Mouse (Mus musculus) liver, embryonic 12.5 days (tissue): ENCODE results near the gene Gp1bb. TPM values are rescaled to one million over a fixed set of nuclear protein-coding genes. Genes with fewer than 3 reads are reported as not detected.

Experiments used
- ATAC-seq: fragments of 200-750 bp; cut with Nextera tagmentation; 2 replicates; pipeline ENCODE4 v1.8.0; 2017; ENCODE audit warnings: moderate number of reproducible peaks, mild to moderate bottlenecking, moderate library complexity
- H3K27ac ChIP-seq: fragments of 300-500 bp; sonication (generic); 2 replicates; pipeline ENCODE4 v1.5.1; 2016; ENCODE audit warnings: mild to moderate bottlenecking
- H3K27me3 ChIP-seq: fragments of 300-500 bp; sonication (generic); replicated peaks from 2 replicates; pipeline ENCODE4 v1.6.1; 2016; ENCODE audit warnings: mild to moderate bottlenecking, moderate library complexity
- H3K36me3 ChIP-seq: fragments of 300-500 bp; sonication (generic); 2 replicates; pipeline ENCODE4 v1.6.1; 2016; ENCODE audit warnings: mild to moderate bottlenecking, moderate library complexity
- H3K4me1 ChIP-seq: fragments of 300-500 bp; sonication (generic); 2 replicates; pipeline ENCODE4 v1.6.1; 2016
- H3K4me2 ChIP-seq: fragments of 300-500 bp; sonication (generic); 2 replicates; pipeline ENCODE4 v1.6.1; 2016; ENCODE audit warnings: mild to moderate bottlenecking, moderate library complexity
- H3K4me3 ChIP-seq: fragments of 300-500 bp; sonication (generic); 2 replicates; pipeline ENCODE4 v1.5.1; 2016; ENCODE audit warnings: mild to moderate bottlenecking, moderate library complexity
- H3K9ac ChIP-seq: fragments of 300-500 bp; sonication (generic); 2 replicates; pipeline ENCODE4 v1.6.1; 2016; ENCODE audit warnings: mild to moderate bottlenecking, moderate library complexity
- H3K9me3 ChIP-seq: fragments of 300-500 bp; sonication (generic); replicated peaks from 2 replicates; pipeline ENCODE4 v1.6.1; 2016; ENCODE audit warnings: mild to moderate bottlenecking, moderate library complexity
- WGBS: fragments of 180-500 bp; shearing (Covaris S2); methylation state at CpG from one replicate; pipeline ENCODE4 v1.1.7; 2016; ENCODE audit not compliant: insufficient replicate concordance; 5-methylcytosine and 5-hydroxymethylcytosine counted together
- polyA plus RNA-seq: library from polyadenylated mRNA; unstranded; fragments of >200 nt; fragmentation: Nextera tagmentation; extraction: Ambion mirVana; gene quantifications from 2 replicates; pipeline ENCODE4 v1.2.1, GENCODE M21; 2016

Gene Gp1bb
- polyA plus RNA-seq, 1 experiment from 2014 or later = 44.2 TPM

GRCm38 (mm10) chr16:18639382-18639929 is 17.3 kb upstream of the Gp1bb start:
- H3K9ac ChIP-seq = no peak overlapping the region
- ATAC-seq = no peak
- no peak overlapping the region for H3K4me2 ChIP-seq
- H3K27ac ChIP-seq = no peak overlapping the region
- WGBS = 48% methylated on average over 1 of the region's 1 CpGs
- H3K27me3 ChIP-seq = peaks cover 36% of the 10 kb centered on the region; the same call in 1 of the 2 replicates
- H3K4me3 ChIP-seq = no peak overlapping the region
- H3K4me1 ChIP-seq = no peaks in the 10 kb centered on the region
- no peaks in the 10 kb centered on the region for H3K9me3 ChIP-seq
- H3K36me3 ChIP-seq = no peaks in the 10 kb centered on the region

- H3K4me3 ChIP-seq = no peak overlapping the region
- no peak overlapping the region for H3K27ac ChIP-seq
- WGBS = 54% methylated on average over 2 of the region's 2 CpGs
- H3K9ac ChIP-seq = no peak overlapping the region
- H3K27me3 ChIP-seq = peaks cover 38% of the 10 kb centered on the region
- H3K4me2 ChIP-seq = no peak overlapping the region
- H3K9me3 ChIP-seq = no peaks in the 10 kb centered on the region
- no peaks in the 10 kb centered on the region for H3K4me1 ChIP-seq
- ATAC-seq = no peak
- no peaks in the 10 kb centered on the region for H3K36me3 ChIP-seq
Measured at GRCm38 (mm10) chr16:18638396-18638795, 16.2 kb upstream of the Gp1bb start.

- no peak overlapping the region for H3K4me3 ChIP-seq
- H3K9ac ChIP-seq = no peak overlapping the region
- H3K36me3 ChIP-seq = no peaks in the 10 kb centered on the region
- no peaks in the 10 kb centered on the region for H3K4me1 ChIP-seq
- H3K4me2 ChIP-seq = no peak overlapping the region
- no peak overlapping the region for H3K27ac ChIP-seq
- 25% methylated on average over 3 of the region's 3 CpGs for WGBS
- no peaks in the 10 kb centered on the region for H3K9me3 ChIP-seq
- H3K27me3 ChIP-seq = peaks cover 53% of the 10 kb centered on the region
- ATAC-seq = no peak
Measured at GRCm38 (mm10) chr16:18636804-18637203, 14.6 kb upstream of the Gp1bb start.

GRCm38 (mm10) chr16:18636401-18636800 is 14.2 kb upstream of the Gp1bb start:
- Histone ChIP-seq H3K36me3 (no peaks in the 10 kb centered on the region), H3K4me1 (no peaks in the 10 kb centered on the region), H3K27ac (no peak overlapping the region), H3K9ac (no peak overlapping the region), H3K4me3 (no peak overlapping the region), H3K9me3 (no peaks in the 10 kb centered on the region), H3K27me3 (peaks cover 57% of the 10 kb centered on the region), H3K4me2 (no peak overlapping the region)
- no peak for ATAC-seq
- 61% methylated on average over 5 of the region's 5 CpGs for WGBS

- Histone ChIP-seq H3K4me2 (no peak overlapping the region), H3K9ac (no peak overlapping the region), H3K4me3 (no peak overlapping the region), H3K36me3 (no peaks in the 10 kb centered on the region), H3K27ac (no peak overlapping the region), H3K27me3 (peaks cover 76% of the 10 kb centered on the region), H3K4me1 (peaks cover 20% of the 10 kb centered on the region), H3K9me3 (no peaks in the 10 kb centered on the region)
- WGBS = 29% methylated on average over 1 of the region's 1 CpGs
- ATAC-seq = no peak
Measured at GRCm38 (mm10) chr16:18633333-18633732, 11.1 kb upstream of the Gp1bb start.

- Histone ChIP-seq H3K27ac (no peak overlapping the region), H3K27me3 (peaks cover 79% of the 10 kb centered on the region), H3K36me3 (no peaks in the 10 kb centered on the region), H3K4me1 (peaks cover 20% of the 10 kb centered on the region), H3K4me2 (no peak overlapping the region), H3K9ac (no peak overlapping the region), H3K4me3 (no peak overlapping the region), H3K9me3 (no peaks in the 10 kb centered on the region)
- ATAC-seq = no peak
- 42% methylated on average over 2 of the region's 2 CpGs for WGBS
Measured at GRCm38 (mm10) chr16:18632816-18633215, 10.6 kb upstream of the Gp1bb start.

GRCm38 (mm10) chr16:18632059-18632458 is 9.9 kb upstream of the Gp1bb start:
- no peak overlapping the region for H3K4me2 ChIP-seq
- H3K4me3 ChIP-seq = no peak overlapping the region
- H3K27me3 ChIP-seq = peaks cover 80% of the 10 kb centered on the region
- no peak overlapping the region for H3K9ac ChIP-seq
- no peak overlapping the region for H3K27ac ChIP-seq
- 44% methylated on average over 3 of the region's 3 CpGs for WGBS
- H3K9me3 ChIP-seq = no peaks in the 10 kb centered on the region
- ATAC-seq = no peak
- H3K4me1 ChIP-seq = peaks cover 20% of the 10 kb centered on the region
- H3K36me3 ChIP-seq = no peaks in the 10 kb centered on the region

- no peak for ATAC-seq
- Histone ChIP-seq H3K9me3 (no peaks in the 10 kb centered on the region), H3K9ac (no peak overlapping the region), H3K27ac (no peak overlapping the region), H3K4me1 (peaks cover 27% of the 10 kb centered on the region), H3K36me3 (no peaks in the 10 kb centered on the region), H3K27me3 (peaks cover 83% of the 10 kb centered on the region), H3K4me3 (no peak overlapping the region), H3K4me2 (no peak overlapping the region)
- WGBS = 45% methylated on average over 7 of the region's 7 CpGs
Measured at GRCm38 (mm10) chr16:18631141-18631540, 8.9 kb upstream of the Gp1bb start.

GRCm38 (mm10) chr16:18630291-18630690 is 8.1 kb upstream of the Gp1bb start:
- no peaks in the 10 kb centered on the region for H3K9me3 ChIP-seq
- peak overlapping the region; percentile 90 for H3K4me2 ChIP-seq
- peaks cover 85% of the 10 kb centered on the region for H3K27me3 ChIP-seq
- H3K9ac ChIP-seq = no peak overlapping the region
- WGBS = 46% methylated on average over 5 of the region's 5 CpGs
- H3K27ac ChIP-seq = no peak overlapping the region
- no peak for ATAC-seq
- peaks cover 32% of the 10 kb centered on the region for H3K4me1 ChIP-seq
- H3K4me3 ChIP-seq = peak overlapping the region; percentile 63
- H3K36me3 ChIP-seq = no peaks in the 10 kb centered on the region

GRCm38 (mm10) chr16:18629390-18630231 is 7.4 kb upstream of the Gp1bb start, which contains the start of gene Sept5:
Sept5 (minus strand) TSS chr16:18629954.
- Histone ChIP-seq H3K36me3 (no peaks in the 10 kb centered on the region), H3K27me3 (peaks cover 88% of the 10 kb centered on the region), H3K9me3 (no peaks in the 10 kb centered on the region), H3K4me3 (peak within 1 kb of the TSS; percentile 63), H3K4me2 (peak within 1 kb of the TSS; percentile 90), H3K9ac (peak within 1 kb of the TSS; percentile 64), H3K27ac (no peak within 1 kb of the TSS), H3K4me1 (peaks cover 32% of the 10 kb centered on the region)
- under 1% methylated on average over 71 of the region's 93 CpGs for WGBS
- peak; percentile 30 for ATAC-seq

GRCm38 (mm10) chr16:18628948-18629340 is 6.7 kb upstream of the Gp1bb start:
- peak overlapping the region; percentile 63 for H3K4me3 ChIP-seq
- H3K9ac ChIP-seq = peak overlapping the region; percentile 64; the same call in 1 of the 2 replicates
- H3K4me1 ChIP-seq = peaks cover 32% of the 10 kb centered on the region
- no peak overlapping the region for H3K27ac ChIP-seq
- peaks cover 95% of the 10 kb centered on the region for H3K27me3 ChIP-seq
- ATAC-seq = no peak
- no peaks in the 10 kb centered on the region for H3K9me3 ChIP-seq
- H3K36me3 ChIP-seq = no peaks in the 10 kb centered on the region
- peak overlapping the region; percentile 90 for H3K4me2 ChIP-seq
- WGBS = 30% methylated on average over 2 of the region's 2 CpGs

GRCm38 (mm10) chr16:18628206-18628947 is 6.2 kb upstream of the Gp1bb start:
- Histone ChIP-seq H3K9me3 (no peaks in the 10 kb centered on the region), H3K27me3 (peaks cover 98% of the 10 kb centered on the region), H3K4me3 (0 out of 2 replicates have a peak overlapping the region, but pooled peaks have one; percentile 63), H3K4me1 (peaks cover 32% of the 10 kb centered on the region), H3K27ac (no peak overlapping the region), H3K36me3 (no peaks in the 10 kb centered on the region), H3K4me2 (peak overlapping the region; percentile 90), H3K9ac (no peak overlapping the region)
- WGBS = 54% methylated on average over 7 of the region's 7 CpGs
- no peak for ATAC-seq
